Mouse (Mus musculus) kidney, adult 11 months (tissue): ENCODE measurements around the gene Med13l.

ENCODE experiments used
- DNase-seq: peaks from one replicate; pipeline ENCODE4 v3.0.0; 2022

Gene Med13l

GRCm38 (mm10) chr5:118702674-118703073 lies 142.2 kb downstream of the Med13l start:
- DNase-seq, result no peak

GRCm38 (mm10) chr5:118704148-118704547 lies 143.7 kb downstream of the Med13l start:
- DNase-seq, result no peak

GRCm38 (mm10) chr5:118704960-118705359 lies 144.5 kb downstream of the Med13l start:
- no peak for DNase-seq

- no peak for DNase-seq
Measured at GRCm38 (mm10) chr5:118706009-118706408, 145.5 kb downstream of the Med13l start.

GRCm38 (mm10) chr5:118706414-118706813 lies 145.9 kb downstream of the Med13l start:
- DNase-seq, result no peak

- no peak for DNase-seq
Measured at GRCm38 (mm10) chr5:118707501-118707900, 147.0 kb downstream of the Med13l start.

GRCm38 (mm10) chr5:118708215-118708949 lies 147.9 kb downstream of the Med13l start:
- peak; percentile 57 for DNase-seq

- peak; percentile 17 for DNase-seq
Measured at GRCm38 (mm10) chr5:118709847-118710251, 149.4 kb downstream of the Med13l start.

- no peak for DNase-seq
Measured at GRCm38 (mm10) chr5:118715518-118715917, 155.0 kb downstream of the Med13l start.

GRCm38 (mm10) chr5:118716295-118717271 lies 156.1 kb downstream of the Med13l start:
- no peak for DNase-seq

- DNase-seq, result no peak
Measured at GRCm38 (mm10) chr5:118717456-118717855, 157.0 kb downstream of the Med13l start.

- no peak for DNase-seq
Measured at GRCm38 (mm10) chr5:118718070-118718469, 157.6 kb downstream of the Med13l start.

GRCm38 (mm10) chr5:118721416-118721815 lies 160.9 kb downstream of the Med13l start:
- no peak for DNase-seq

- DNase-seq, result no peak
Measured at GRCm38 (mm10) chr5:118721848-118722247, 161.4 kb downstream of the Med13l start.

GRCm38 (mm10) chr5:118722456-118722855 lies 162.0 kb downstream of the Med13l start:
- no peak for DNase-seq

GRCm38 (mm10) chr5:118725425-118725824 lies 164.9 kb downstream of the Med13l start:
- no peak for DNase-seq

GRCm38 (mm10) chr5:118725886-118726505 lies 165.5 kb downstream of the Med13l start:
- no peak for DNase-seq

GRCm38 (mm10) chr5:118727336-118727735 lies 166.9 kb downstream of the Med13l start:
- DNase-seq, result no peak

GRCm38 (mm10) chr5:118732221-118732620 lies 171.7 kb downstream of the Med13l start:
- DNase-seq, result no peak

GRCm38 (mm10) chr5:118732651-118733050 lies 172.2 kb downstream of the Med13l start:
- no peak for DNase-seq

GRCm38 (mm10) chr5:118733566-118733965 lies 173.1 kb downstream of the Med13l start:
- DNase-seq, result no peak

GRCm38 (mm10) chr5:118734455-118734854 lies 174.0 kb downstream of the Med13l start:
- no peak for DNase-seq

- DNase-seq, result no peak
Measured at GRCm38 (mm10) chr5:118735738-118736137, 175.3 kb downstream of the Med13l start.
